Mouse (Mus musculus): ENCODE results near the gene Gls.

DNA sequence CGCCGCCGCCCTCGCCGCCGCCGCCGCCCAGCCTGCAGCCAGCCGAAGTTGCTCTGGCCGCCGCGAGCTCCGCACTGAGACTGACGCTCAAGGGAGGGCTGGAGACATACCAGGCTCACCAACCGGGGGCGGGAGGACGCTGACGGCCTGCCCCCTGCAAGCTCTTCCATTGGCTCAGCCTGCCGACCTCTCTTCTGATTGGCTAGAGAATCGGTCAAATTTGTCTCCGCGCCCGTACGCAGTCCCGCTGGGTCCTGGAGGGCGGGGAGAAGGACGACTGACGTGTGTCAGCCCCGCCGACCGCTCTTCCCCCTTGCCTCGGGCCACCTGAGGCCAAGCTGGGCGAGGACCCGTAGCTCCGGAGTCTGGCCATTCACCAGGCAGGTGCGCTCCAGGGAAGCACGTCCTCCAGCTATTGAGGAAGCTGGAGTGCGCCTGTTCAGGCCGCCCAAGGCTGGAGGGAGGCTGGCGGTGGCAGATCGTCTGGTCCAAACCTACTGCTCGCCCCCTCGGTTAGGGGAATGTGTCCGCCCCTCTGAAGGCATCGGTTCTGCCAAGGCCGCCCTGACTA, at the start of gene Gls:
- TF ChIP-seq ZC3H11A (IDR thresholded peaks at IDR 0.05; ENCODE audit: borderline replicate concordance, low read depth, low read length) (no peak), MAFK (IDR thresholded peaks at IDR 0.05; ENCODE audit: insufficient read depth, low read depth, low read length) (no peak), ZNF384 (IDR thresholded peaks at IDR 0.05; ENCODE audit: low read depth, low read length) (no peak), HCFC1 (IDR thresholded peaks at IDR 0.05; ENCODE audit: borderline replicate concordance, insufficient read depth, low read length) (0 out of 2 replicates have a peak, but pooled peaks have one; percentile 15), CHD2 (IDR thresholded peaks at IDR 0.05; ENCODE audit: low read depth, low read length) (peak; percentile 63; the same call in 1 of the 2 replicates)
